Mouse (Mus musculus) natural killer cell, adult 2 months (primary cell): Measurements from ENCODE around the gene Serp1.

Source experiments
- DNase-seq, 2 experiments: peaks; one replicate each; pipeline ENCODE4 v3.0.0; 2022; ENCODE audit warnings: low spot score in 2 of 2

The Serp1 gene

GRCm38 (mm10) chr3:58525652-58526407 lies at the start of gene Serp1, which contains the start of gene Eif2a:
Gene Serp1, minus strand, starts transcription at chr3:58525892.
Gene Eif2a, plus strand, starts transcription at chr3:58525821.
- DNase-seq = peak; percentile 97 to 99

DNA sequence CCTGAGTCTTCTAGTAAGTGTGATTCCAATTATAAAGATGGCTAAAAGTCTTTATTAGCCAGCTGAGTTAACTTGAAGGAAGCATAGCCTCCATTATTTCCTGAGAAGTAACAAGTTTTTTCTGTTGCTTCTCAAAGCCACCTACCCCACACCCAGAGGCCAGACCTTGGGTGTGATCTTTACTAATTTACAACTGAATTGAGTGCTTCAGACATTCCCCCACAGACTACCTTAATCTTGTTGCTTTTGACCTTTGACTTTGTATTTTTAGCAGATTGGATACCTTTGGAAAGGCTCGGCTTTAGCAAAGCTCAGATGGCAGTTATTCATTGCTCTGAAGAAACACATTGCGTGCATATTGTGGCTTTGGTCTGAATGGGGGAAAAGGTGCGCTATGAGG lies 45.1 kb upstream of the Serp1 start:
- DNase-seq = no peak

GRCm38 (mm10) chr3:58561437-58561836 lies 35.7 kb upstream of the Serp1 start:
- DNase-seq = no peak

DNA sequence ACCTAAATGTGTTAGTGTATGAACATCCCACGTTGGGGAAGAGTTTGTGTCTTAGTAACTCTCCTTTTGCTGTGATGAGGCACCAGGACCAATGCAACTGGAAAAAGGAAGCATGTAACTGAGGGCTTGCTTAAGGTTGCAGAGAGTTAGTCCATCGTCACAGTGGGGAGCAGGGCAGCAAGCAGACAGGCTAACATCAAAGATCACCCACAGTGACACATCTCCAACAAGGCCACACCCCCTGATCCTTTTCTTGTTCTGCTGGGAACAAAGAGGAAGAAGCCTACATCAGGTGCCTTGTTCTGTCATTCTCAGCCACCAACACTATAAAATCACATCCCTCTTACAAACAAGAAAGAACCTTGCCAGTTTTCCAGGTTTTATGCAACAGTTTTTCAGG lies 34.2 kb upstream of the Serp1 start:
- DNase-seq = no peak

DNA sequence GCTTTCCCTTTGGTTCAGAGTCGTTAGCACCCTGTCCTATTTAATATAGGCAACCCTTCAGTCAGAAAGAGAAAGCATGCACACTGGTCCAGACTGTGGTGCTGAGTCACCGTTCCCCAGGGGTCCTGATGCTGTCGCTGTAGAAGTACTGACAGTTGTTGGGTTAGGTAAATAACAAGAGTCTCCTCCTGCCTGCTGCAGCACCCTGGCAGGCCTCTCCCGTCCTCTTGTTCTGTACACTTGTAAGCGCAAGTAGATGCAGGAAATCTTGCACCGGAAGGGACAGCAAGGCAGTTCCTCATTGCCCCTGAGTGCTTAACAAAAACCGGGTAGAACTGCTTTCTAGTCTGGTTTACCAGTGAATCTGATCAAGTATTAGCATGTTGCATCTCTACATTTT lies 31.0 kb upstream of the Serp1 start:
- DNase-seq = no peak

- peak; percentile 10 to 12 for DNase-seq
These were observed 26.5 kb upstream of the Serp1 start for GRCm38 (mm10) chr3:58552001-58552811.

DNA sequence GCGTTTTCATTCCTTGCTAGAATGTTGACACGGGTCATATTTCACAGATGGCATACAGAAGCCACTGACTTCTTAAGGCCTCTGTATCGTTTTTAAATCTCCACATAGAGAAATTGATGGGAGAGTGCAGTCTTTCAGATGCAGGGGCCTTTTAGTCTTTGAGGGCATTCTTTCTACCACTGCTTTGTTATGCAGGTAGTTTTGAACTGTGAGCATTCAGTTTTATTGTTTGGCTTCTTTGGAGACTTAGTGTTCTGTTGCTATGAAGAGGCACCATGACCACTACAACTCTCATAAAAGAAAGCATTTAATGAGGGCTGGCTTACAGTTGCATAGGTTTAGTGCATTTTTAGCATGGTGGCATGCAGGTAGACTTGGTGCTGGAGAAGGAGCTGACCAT lies 10.9 kb upstream of the Serp1 start:
- no peak for DNase-seq

- DNase-seq = no peak
These were observed 681 bp upstream of the Serp1 start for GRCm38 (mm10) chr3:58526408-58526737.

- DNase-seq = no peak
These were observed 526 bp downstream of the Serp1 start for GRCm38 (mm10) chr3:58525166-58525565.

DNA sequence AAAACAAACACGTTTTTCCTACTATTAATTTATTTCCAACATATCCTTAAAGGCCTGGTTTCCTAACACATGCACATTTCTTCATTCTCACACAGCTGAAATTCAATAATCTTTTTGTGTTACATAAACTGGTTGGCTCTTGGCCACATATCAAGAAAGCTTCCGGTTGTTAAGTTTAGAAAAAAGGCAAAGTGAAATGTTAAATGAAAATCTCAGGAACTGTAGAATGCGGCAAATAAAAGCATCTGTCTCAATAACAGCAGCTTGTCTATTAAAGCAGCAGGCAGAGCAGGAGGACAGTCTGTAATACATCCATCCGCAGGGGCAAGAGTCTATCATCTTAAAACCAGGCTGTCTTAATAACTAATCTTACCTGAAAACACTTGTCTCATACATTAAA lies 1.4 kb downstream of the Serp1 start:
- DNase-seq = no peak

DNA sequence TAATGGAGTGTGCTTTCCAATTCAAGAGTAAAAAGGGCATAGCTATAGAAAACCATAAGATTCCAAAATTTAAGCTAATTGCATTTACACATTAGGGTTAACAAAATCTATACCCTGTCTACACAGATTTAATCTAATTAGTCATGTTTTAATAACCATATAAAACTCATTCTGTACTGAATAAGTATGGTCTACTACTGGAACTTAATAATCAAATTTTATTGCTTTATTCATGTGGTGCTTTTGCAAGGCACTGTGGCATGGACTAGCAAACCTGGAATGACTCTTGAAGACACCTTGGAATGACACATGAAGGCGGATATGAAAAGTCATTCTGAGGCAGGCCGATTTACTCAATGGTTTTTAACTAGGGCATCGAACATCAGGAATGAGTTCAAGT lies 2.3 kb downstream of the Serp1 start:
- no peak for DNase-seq

GRCm38 (mm10) chr3:58521361-58521760 lies 4.3 kb downstream of the Serp1 start:
- no peak for DNase-seq

- no peak for DNase-seq
These were observed 5.4 kb downstream of the Serp1 start for GRCm38 (mm10) chr3:58520286-58520685.

DNA sequence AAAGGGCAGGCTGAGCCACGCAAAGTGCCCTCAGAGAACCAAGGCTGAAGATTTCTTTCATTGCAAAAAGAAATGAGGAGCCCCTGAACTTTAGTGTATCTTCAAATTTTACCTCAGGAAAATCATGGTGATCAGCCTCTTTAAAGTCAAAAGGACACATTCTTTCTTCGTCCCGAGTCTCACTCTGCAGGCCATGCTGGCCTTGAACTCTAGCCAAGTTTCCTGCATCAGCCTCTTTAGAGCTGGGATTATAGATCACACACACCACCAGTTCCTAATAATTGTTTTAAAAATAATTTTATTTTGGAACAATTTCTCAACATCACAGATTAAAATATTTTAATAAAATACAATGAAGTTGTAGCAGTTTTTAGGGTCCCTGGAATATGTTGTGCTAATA lies 6.2 kb downstream of the Serp1 start:
- DNase-seq = no peak

DNA sequence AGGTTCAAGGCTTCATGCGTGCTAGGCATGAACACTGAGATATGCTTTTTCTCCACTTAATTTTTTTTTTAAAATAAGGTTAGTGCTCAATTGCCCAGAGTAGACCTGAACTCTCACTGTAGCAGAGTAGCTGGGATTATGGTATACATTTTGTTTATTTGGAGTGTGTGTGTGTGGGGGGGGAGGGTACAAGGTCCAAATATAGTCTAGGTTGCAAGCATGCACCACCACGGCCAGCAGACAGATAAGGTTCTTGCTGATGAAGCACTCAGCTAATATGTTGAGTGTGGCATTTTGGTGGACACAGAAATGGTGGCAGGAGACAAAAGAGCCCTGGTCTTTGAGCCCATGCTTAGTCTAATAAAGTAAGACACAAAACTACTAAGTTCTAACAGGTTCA lies 6.7 kb downstream of the Serp1 start:
- DNase-seq = no peak

DNA sequence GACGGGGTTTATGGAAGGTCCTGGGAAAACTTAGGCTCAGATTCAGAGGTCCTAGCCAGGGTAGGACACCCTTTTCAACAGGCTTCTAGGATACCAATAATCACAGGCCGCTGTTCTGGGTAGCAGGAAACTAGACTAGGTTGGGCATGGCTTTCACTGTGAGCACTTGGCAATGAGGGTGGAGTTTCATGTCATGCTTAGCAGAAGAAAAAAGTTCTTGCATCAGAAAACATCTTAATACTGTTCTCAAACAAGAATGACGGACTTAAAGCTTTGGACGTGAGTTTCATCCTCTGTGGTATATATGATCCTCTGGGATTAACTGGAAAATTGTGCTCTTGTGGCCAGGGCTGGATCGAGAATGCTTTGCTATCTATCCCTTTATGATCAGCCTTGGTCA lies 7.9 kb downstream of the Serp1 start:
- peak in 1 of 2 experiments; percentile 61 for DNase-seq

GRCm38 (mm10) chr3:58517258-58517657 lies 8.4 kb downstream of the Serp1 start:
- DNase-seq = peak; percentile 66 to 79

GRCm38 (mm10) chr3:58516602-58516976 lies 9.1 kb downstream of the Serp1 start:
- DNase-seq = peak in 1 of 2 experiments; percentile 75

DNA sequence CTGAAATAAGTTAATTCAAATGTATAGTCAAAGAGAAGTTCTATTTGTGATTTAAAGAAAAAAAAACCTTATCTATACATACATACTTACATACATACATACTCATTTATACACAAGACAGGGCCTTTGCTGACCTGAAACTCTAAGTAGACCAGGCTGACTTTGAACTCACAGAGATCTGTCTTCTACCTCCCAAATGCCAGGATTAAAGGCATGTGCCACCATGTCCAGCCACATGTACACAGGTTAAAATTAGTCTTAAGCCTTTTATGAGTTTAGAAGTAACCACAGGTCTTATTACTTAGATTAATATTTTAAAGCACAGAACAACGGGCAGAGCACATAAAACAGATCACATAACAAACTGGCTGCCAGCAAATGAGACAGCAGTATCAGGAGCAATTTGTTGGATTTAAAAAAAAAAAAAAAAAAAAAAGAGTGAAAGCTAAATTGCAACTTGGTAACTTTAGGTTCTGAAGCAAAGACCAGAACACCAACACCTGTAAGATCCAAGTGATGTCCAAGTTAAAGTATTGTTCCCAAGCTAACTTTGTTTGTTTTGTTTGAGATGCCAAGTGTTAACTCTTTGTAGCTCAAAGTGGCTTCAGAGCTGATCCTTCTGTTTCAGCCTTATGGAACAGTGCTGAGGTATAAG lies 9.6 kb downstream of the Serp1 start:
- DNase-seq = no peak

DNA sequence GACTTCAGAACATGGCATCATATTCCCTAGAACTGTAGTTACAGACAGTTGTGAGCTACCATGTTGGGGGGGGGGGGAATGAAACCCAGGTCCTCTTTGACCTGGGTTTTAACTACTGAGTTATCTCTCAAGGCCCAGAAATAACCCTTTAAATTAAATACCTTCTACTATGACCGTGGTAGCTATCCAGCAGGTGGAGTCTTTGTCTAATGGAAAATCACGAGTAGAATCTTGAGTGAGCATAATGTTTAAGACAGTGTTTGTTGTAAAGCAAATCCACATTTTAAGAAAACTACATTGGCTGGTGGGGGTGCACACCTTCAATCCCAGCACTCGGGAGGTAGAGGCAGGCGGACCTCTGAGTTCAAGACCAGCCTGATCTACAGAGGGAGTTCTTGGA lies 12.2 kb downstream of the Serp1 start:
- DNase-seq = no peak

DNA sequence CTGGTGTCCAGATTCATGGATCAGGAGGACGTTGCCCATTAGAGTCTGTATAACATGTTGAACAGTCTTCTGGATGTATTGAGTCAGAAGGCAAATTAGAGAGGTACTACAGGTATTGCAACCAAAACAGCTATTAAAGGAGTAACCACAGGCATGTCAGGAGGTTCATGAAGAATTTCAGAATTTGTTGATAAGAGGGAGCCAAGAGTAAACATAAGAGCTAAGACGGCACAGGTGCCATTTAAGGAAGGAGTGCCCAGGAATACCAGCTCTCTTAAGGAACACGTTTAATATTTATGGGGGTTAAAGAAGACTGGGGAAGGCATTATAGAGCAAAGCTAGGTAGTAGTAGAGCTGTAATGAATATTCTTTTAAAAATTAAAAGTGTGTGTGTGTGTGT lies 13.0 kb downstream of the Serp1 start:
- no peak for DNase-seq

DNA sequence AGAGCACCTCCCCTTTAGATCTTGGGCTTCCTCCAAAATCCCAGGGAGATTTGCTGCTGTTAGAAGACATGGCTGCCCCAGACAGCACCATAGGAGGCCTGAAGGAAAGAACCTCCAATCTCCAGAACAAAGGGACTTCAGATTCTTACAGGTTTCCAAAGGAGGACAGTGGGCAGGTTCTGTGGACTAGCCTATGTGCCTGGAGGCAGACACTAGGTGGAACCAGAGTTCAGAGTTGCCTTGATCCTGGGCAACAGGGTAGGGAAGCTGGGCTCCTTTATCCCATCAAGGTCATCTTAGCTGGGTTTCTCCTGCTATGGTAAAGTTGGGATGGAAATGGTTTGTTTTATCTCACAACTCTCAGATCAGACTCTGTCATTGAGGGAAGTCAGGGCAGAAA lies 14.1 kb downstream of the Serp1 start:
- DNase-seq = no peak
